Mouse (Mus musculus) frontal cortex, postnatal 25 days (tissue): ENCODE measurements at regions not wholly inside any gene's neighbourhood (a gene's known extent, or its start where the extent isn't known, plus 50 kb on each side); places are given as distances from the start of the nearest gene placed in this dataset.

ENCODE experiments used
- DNase-seq, 2 experiments: peaks; one replicate each; pipeline ENCODE4 v3.0.0; 2022; ENCODE audit warnings: low spot score in 2 of 2

GRCm38 (mm10) chr13:43852888-43853287 lies 68.3 kb downstream of the Cd83 start:
- DNase-seq = no peak

DNA sequence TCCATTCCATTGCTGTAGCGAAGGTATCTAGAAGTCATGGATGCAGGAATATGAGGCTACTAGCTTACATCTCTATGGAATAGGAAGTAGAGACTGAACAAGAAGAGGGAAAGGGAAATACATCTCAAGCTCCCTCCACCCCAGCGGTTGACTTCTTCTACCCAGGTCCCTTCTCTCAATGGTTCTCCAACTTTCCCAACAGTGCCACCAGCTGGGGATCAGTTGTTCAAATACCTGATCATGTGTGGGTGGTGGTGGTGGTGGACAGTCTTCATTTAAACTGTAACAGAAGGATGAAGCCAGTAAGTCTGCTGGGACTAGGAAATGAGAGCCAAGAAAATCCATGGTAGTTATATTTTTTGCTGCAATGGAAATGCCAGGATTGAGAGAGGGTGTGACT lies 70.4 kb downstream of the Cd83 start:
- DNase-seq = no peak

- no peak for DNase-seq
Measured at GRCm38 (mm10) chr13:43860932-43861331, 76.4 kb downstream of the Cd83 start.

DNA sequence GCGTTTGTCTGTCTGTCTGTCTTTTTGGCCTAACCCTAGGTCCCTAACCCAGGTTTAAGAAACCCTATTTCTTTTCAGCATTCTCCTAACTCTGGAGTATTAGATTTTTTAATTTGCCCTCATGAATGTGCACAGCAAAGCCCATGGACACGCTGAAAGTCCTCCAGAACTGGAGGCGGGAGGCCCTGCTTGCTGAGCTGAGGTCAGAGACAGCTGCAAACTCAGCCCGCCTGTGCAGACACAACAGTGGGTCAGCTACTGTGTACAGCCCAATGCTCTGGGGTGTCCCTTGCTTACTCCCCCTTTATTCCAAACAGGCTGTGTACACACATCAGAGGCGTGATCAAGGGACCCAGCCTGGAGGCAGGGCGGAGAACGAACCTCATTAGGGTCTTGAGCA lies 76.8 kb downstream of the Cd83 start:
- DNase-seq = no peak

DNA sequence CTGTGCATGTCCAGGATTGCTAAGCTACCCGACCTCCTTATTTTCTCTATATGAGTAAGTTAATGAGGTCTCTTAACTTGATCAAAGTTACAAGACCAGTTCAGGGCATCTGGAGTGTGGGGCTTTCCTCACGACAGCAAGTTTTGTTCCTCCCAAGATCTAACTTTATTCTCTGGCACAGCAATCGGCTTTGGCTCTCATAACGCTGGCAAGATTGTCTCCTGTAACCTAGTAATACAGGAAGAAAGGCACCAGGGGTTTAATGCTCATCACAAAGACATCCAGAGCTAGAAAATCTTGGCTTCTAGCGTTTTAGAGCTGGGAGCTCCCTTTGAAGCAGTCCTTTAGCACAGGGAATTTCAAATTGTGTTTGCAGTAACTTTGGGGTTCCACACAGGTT lies 77.5 kb downstream of the Cd83 start:
- DNase-seq = no peak

DNA sequence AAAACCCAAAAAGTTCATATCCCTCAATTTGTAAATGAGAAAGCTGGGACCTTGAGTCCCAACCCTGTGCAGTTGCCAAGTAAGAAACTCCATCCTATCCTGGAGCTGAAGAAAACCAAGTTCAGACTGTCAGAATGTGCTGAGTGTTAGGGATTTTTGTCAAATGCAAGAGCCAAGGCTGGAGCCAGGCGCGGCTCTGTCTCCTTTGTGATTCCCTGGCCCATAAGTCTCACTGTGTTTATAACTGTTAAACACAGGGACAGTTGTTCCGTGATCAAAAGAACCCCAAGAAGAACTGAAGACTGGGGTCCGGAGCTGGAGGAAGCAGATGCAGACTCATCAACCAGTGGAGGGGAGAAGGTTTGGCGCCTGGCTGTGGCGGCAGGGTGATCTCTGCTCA lies 78.0 kb downstream of the Cd83 start:
- DNase-seq = no peak

GRCm38 (mm10) chr13:43863581-43864100 lies 79.1 kb downstream of the Cd83 start:
- no peak for DNase-seq

DNA sequence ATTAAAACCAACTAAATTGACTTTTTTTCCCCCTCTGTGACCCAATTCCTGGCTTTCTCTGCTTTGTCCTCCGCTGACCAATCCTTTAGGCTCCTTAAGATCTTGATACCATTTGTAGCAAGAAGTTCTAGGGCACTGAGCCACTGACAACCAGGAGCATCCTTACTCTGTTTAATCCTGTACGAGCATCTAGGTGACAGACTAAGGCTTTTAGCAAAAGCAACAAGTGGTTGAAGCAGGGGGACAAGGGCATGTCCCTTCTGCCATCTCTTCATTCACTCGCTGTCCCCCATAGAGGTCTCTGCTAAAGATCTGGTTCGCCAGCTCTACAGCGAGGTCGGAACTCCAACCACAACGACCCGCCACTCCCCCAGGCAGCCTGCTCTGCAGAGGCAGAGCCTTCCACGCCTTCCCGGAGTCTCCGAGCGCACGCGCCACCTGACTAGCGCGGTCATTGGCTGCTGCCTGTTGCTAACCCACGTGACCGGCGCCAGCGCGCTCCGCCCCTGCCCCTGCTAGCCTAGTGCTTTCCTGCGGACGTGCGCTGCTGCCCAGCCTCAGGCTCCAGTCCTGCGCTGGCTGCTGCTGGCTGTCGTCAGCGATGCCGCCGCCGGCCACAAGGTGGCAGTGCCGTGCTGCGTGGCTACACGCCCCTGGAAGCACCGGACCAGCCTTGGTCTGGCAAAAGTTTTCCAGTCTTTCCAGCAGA lies 79.7 kb downstream of the Cd83 start:
- DNase-seq = peak; percentile 98 to 99

DNA sequence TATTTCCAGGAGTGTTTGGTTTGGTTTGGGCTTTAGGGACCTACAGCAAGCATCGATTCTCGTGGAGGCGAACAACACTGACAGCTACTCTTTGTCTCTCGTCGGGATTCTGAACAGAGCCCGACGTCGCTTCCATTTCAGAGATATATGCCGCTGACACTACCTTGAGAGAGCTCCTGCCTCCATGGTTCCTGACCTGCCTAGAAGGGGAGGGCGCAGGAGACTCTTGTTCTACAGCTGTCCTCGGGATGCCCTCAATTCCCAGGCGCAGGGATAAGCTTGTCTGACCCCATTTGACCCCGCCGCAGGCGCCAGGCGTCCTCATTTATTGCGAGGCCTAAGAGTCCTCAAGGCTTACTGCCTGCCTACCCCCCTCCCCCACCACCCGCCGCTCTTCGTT lies 80.5 kb downstream of the Cd83 start:
- DNase-seq = peak in 1 of 2 experiments; percentile 10

DNA sequence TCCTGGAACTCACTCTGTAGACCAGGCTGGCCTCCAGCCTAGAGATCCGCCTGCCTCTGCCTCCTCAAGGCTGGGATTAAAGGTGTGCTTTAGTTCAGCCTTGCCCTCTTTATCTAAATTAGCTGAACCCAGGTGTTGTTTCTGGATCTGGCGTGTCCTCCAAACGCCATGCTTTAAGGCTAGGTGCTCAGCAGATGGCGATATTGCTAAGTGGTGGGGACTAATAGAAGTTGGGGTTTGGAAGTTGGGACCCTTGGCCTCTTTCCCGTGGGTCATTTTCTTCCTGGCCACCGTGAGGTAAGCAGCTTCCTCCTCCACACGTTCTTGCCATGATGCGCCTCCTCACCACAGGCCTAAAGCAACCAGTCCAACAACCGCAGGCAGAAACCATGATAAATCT lies 91.3 kb downstream of the Cd83 start:
- no peak for DNase-seq

DNA sequence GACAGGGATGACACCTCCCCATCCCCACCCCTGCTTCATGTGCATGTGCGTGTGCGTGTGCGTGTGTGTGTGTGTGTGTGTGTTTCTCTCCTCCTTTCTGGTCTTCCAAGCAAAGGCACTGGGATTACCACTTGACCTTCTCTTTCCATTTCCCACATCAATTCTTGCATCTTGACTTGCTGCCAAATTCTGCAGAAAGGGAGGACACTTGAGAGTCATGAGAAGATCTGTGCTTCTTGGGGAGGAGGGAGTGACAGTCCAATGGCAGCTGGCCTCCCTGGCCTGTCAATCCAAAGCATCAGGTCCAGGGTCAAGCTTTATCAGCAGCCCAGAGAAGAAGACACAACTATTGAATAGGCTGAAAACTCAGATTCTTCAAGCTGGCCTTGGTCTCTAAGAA lies 102.7 kb downstream of the Cd83 start:
- no peak for DNase-seq

DNA sequence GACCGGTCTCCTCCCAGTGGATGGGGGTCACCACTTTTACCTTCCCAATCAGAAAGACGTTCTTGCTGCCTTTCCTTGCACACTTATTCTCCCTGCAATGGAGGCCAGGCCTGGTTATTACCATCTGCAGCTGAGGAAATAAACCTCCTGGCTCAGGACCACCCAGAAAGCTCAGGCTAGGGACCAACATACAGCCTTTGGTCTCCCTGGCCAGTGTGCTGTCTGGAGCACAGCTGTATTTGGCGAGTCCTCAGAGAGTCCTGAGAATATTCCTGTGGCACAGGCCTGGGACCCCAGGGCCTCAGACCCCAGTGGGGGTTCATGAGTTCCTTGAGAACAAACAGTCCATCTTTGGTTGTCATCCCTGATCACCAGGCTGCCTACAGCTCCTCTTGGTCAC lies 107.4 kb downstream of the Cd83 start:
- no peak for DNase-seq

- no peak for DNase-seq
Measured at GRCm38 (mm10) chr13:43895990-43896389, 111.4 kb downstream of the Cd83 start.

DNA sequence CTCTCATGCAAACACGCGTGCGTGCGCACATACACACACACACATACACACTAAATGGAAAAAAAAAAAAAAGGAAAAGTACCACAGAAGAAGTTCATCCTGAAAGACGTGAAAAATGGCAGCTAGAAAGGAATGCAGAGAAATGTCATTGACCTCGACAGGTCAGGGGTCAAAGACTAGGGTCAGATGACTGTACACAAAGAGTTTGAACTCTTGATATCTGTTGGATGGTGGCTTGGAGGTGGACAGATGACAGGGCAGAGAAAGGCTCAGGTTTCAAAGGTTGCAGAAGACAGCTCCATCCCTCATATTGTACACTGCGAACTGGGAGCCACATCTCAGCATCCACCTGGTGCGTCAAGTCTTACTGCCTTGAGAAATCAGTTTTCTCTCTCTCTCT lies 112.5 kb downstream of the Cd83 start:
- no peak for DNase-seq

GRCm38 (mm10) chr13:43898555-43899258 lies 114.1 kb downstream of the Cd83 start:
- no peak for DNase-seq

GRCm38 (mm10) chr13:43900115-43900514 lies 115.5 kb downstream of the Cd83 start:
- DNase-seq = no peak

DNA sequence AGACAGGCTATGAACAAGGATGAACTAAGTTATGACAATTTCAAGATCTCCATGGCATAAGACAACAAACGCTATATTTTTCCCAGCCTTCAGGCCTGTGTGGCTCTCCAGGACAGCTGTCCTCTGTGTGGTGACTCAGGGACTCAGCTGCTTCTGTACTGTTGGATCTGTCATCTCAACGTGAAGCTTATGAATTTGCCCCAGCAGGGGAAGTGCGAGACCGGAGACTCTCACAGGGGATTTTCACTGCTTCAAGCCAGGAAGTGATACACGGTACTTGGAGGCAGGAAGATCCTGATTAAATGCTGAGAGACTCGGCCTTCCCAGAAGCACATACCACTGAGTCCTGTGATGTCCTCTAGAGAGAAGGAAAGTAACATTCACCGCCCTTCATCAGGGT lies 116.2 kb downstream of the Cd83 start:
- no peak for DNase-seq

- no peak for DNase-seq
Measured at GRCm38 (mm10) chr13:43903391-43903790, 118.8 kb downstream of the Cd83 start.

DNA sequence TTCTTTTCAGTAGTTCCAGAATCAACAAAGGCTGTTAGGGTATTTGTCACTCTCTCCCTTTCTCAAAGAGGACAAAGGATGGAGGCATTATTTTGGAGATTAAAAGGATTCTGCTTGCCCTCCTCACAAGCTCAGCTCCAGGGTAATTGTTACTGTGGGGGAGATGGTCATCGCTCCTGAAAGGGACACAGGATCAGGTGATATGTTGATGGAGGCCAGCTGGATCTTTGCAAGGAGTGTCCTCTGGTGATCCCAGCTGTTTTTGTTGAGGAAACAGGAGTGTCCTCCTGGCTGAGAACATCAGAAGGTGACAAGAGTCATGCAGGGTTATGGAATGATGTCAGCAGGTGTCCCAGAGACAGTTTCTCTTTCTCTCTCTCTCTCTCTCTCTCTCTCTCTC lies 119.7 kb downstream of the Cd83 start:
- DNase-seq = no peak

- DNase-seq = no peak
Measured at GRCm38 (mm10) chr13:43906241-43906640, 121.7 kb downstream of the Cd83 start.

- no peak for DNase-seq
Measured at GRCm38 (mm10) chr13:43907425-43907824, 122.8 kb downstream of the Cd83 start.

GRCm38 (mm10) chr13:43908041-43908644 lies 123.6 kb downstream of the Cd83 start:
- DNase-seq = no peak

GRCm38 (mm10) chr13:43909933-43910332 lies 125.4 kb downstream of the Cd83 start:
- no peak for DNase-seq
